Mouse (Mus musculus): ENCODE measurements around the gene Gm49383.

DNA sequence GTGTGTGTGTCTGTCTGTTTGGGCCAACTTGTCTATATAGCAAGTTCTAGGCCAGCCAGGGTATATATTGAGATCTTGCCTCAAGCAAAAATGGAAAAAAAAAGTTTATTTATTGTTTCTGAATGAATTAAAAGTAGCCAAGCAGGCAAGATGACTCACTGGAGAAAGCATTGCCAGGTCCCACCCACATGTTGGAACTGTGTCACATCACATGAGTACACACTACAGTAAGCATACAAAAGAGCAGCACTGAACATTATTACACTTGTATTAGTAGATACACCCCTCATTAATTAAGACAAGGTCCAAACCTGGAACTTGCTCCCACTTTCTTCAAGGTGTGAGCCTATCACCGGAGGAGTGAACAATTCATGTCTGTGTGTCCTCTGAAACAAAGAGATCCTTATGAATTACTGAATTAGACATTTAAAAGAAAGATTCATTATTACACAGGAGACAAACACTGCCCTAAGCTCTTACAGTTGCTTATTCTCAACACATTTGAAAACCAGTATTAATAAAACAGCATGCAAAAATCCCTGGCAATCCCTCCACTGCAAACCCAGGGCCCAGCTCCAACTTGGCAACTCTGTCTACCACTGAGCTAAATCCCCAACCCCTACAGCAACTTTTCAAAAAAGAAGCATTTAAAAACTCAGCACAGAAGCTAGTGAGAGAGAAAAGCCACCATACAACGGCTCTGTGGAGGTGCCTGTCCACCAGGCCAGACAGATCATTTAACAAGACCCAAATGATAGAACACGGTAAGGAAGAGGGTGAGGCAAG is 18.3 kb upstream of the Gm49383 start:
- TF ChIP-seq CTCF (IDR thresholded peaks at IDR 0.05; ENCODE audit: insufficient read depth, low read depth, low read length) (no peak), POLR2A (IDR thresholded peaks at IDR 0.05; ENCODE audit: insufficient read depth, low read depth, low read length) (no peak)
